Mouse (Mus musculus): Measurements from ENCODE around the gene Acbd6. TPM values are rescaled to one million over a fixed set of nuclear protein-coding genes. Genes with fewer than 3 reads are reported as not detected.

Acbd6 gene
- polyA plus RNA-seq, 1 experiment from 2014 or later, result 77.7 TPM

GRCm38 (mm10) chr1:155704182-155704581 lies 146.3 kb downstream of the Acbd6 start:
- H3K9ac ChIP-seq, result no peak overlapping the region
- no peak overlapping the region for H3K4me3 ChIP-seq
- H3K36me3 ChIP-seq, result no peaks in the 10 kb centered on the region
- no peak overlapping the region for H3K4me2 ChIP-seq
- 0 out of 2 replicates have a peak, but pooled peaks have one; percentile 21 for ATAC-seq (ENCODE audit: insufficient number of reproducible peaks, insufficient read depth, low FRiP score, low TSS enrichment, low read depth)
- H3K27ac ChIP-seq, result no peak overlapping the region
- WGBS, result 68% methylated on average over 5 of the region's 5 CpGs
- no peaks in the 10 kb centered on the region for H3K4me1 ChIP-seq
- H3K27me3 ChIP-seq, result no peaks in the 10 kb centered on the region
- H3K9me3 ChIP-seq, result no peaks in the 10 kb centered on the region

DNA sequence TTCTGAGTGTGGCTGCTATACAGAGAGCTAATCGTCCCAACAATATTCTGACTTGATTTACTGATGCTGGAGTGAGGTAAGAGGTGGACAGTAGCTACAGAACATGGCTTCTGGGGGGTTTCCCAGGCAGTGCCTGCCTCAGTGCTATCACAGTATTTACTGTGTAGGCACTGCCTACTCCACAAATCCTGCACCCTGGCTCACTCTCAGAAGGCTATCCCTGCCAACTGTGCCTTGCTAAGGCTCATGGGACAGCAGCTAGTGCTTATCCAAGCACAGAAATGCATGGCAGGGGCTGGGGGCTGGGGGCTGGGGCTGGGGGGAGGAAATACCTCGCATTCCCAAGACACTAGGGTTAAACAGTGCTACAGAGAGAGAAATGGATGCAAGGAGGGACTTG lies 155.4 kb downstream of the Acbd6 start:
- no peak overlapping the region for H3K9ac ChIP-seq
- no peaks in the 10 kb centered on the region for H3K36me3 ChIP-seq
- H3K4me3 ChIP-seq, result no peak overlapping the region
- no peaks in the 10 kb centered on the region for H3K4me1 ChIP-seq
- 52% methylated on average over 2 of the region's 2 CpGs for WGBS
- H3K9me3 ChIP-seq, result no peaks in the 10 kb centered on the region
- no peak overlapping the region for H3K4me2 ChIP-seq
- no peak for ATAC-seq (ENCODE audit: insufficient number of reproducible peaks, insufficient read depth, low FRiP score, low TSS enrichment, low read depth)
- peaks cover 21% of the 10 kb centered on the region for H3K27me3 ChIP-seq
- H3K27ac ChIP-seq, result no peak overlapping the region

- Histone ChIP-seq H3K9me3 (no peaks in the 10 kb centered on the region), H3K4me3 (no peak overlapping the region), H3K27ac (no peak overlapping the region), H3K4me1 (no peaks in the 10 kb centered on the region), H3K9ac (no peak overlapping the region), H3K27me3 (peaks cover 34% of the 10 kb centered on the region), H3K4me2 (no peak overlapping the region), H3K36me3 (no peaks in the 10 kb centered on the region)
- ATAC-seq (ENCODE audit: insufficient number of reproducible peaks, insufficient read depth, low FRiP score, low TSS enrichment, low read depth), result no peak
Observed at GRCm38 (mm10) chr1:155715366-155715765, 157.4 kb downstream of the Acbd6 start.

DNA sequence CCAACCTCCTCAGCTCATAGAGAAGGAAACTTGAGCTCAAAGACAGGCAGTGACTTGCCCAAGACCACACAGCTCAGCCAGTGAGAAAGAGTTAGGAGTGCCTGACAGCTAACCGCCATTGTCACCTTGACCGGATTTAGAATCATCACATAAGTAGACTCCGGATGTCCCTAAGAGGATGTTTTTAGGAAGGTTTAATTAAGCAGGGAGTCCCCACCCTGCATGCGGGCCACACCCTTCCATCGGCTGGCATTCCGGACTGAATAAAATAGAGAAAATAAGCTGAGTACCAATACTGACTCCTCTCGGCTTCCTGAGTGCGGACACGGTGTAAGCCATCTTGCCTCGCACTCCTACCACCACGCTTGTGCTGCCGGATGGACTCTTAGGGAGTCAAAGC lies 159.4 kb downstream of the Acbd6 start:
- no peak overlapping the region for H3K27ac ChIP-seq
- H3K4me3 ChIP-seq, result no peak overlapping the region
- H3K4me1 ChIP-seq, result no peaks in the 10 kb centered on the region
- no peak for ATAC-seq (ENCODE audit: insufficient number of reproducible peaks, insufficient read depth, low FRiP score, low TSS enrichment, low read depth)
- H3K4me2 ChIP-seq, result no peak overlapping the region
- no peaks in the 10 kb centered on the region for H3K9me3 ChIP-seq
- 93% methylated on average over 12 of the region's 12 CpGs for WGBS
- peaks cover 42% of the 10 kb centered on the region for H3K27me3 ChIP-seq
- no peak overlapping the region for H3K9ac ChIP-seq
- no peaks in the 10 kb centered on the region for H3K36me3 ChIP-seq

DNA sequence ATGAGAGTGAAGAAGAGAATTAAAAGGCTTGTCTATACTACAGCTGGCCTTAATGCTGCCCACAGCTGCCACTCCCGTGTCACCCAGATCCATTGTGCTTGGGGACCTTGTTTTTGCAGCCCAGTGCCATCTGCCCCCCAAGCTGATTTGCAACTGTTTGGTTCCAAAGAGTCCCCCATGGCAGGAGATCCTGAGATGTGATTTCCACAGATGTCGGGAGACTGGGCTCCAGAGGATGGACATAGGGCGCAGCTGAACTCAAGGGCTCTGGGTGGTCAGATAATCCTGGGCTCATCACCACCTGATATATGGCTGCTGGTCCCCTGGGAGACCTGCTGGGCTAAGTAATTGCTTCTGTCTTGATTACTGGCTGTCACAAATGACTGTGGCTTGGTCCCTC lies 160.9 kb downstream of the Acbd6 start:
- H3K9ac ChIP-seq, result no peak overlapping the region
- H3K9me3 ChIP-seq, result no peaks in the 10 kb centered on the region
- H3K27me3 ChIP-seq, result peaks cover 53% of the 10 kb centered on the region
- no peak overlapping the region for H3K27ac ChIP-seq
- H3K4me3 ChIP-seq, result no peak overlapping the region
- no peak overlapping the region for H3K4me2 ChIP-seq
- no peaks in the 10 kb centered on the region for H3K36me3 ChIP-seq
- 70% methylated on average over 3 of the region's 3 CpGs for WGBS
- H3K4me1 ChIP-seq, result no peaks in the 10 kb centered on the region
- ATAC-seq (ENCODE audit: insufficient number of reproducible peaks, insufficient read depth, low FRiP score, low TSS enrichment, low read depth), result no peak

DNA sequence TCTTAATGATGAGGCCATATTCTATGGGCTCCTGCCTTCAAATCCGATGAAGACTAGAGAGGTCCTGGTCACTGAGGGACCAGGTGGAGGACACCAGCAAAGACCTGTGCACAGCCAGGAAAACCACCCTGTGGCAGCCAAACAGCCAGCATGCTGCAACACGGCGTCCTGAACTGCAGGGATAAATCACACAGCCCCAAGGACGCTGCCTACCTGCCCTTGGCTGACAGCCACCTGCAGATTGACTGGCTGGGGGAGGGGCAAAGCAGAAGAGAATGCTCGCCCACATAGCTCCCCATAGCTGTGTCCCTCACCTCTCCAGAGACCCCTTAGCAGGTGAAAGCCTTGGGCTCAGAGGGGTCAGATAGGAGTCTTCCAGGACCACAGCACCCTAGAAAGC lies 162.1 kb downstream of the Acbd6 start:
- no peaks in the 10 kb centered on the region for H3K4me1 ChIP-seq
- no peak overlapping the region for H3K4me3 ChIP-seq
- no peaks in the 10 kb centered on the region for H3K36me3 ChIP-seq
- H3K4me2 ChIP-seq, result no peak overlapping the region
- 40% methylated on average over 5 of the region's 5 CpGs for WGBS
- ATAC-seq (ENCODE audit: insufficient number of reproducible peaks, insufficient read depth, low FRiP score, low TSS enrichment, low read depth), result no peak
- H3K27me3 ChIP-seq, result peaks cover 59% of the 10 kb centered on the region
- no peak overlapping the region for H3K9ac ChIP-seq
- H3K9me3 ChIP-seq, result no peaks in the 10 kb centered on the region
- H3K27ac ChIP-seq, result no peak overlapping the region

DNA sequence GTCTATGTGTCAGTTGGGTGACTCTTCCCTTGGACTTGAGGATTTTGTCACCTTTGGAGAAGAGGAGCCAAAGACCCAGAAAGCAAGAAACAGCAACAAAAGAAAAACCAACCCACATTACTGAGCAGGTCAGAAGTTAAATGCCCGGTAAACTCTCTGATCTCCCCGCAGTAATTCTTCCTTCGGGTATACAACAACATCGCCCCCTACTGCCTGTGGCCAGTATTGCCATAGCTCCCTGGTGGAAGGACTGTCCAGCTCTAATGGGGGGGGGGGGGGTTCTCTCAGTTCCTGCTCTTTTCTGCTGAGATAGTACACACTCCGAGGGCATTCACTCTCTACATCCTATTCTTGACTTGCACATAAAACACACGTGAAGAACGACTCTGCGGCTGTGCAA lies 163.5 kb downstream of the Acbd6 start:
- Histone ChIP-seq H3K4me3 (no peak overlapping the region), H3K27me3 (peaks cover 70% of the 10 kb centered on the region), H3K4me2 (no peak overlapping the region), H3K9me3 (no peaks in the 10 kb centered on the region), H3K9ac (no peak overlapping the region), H3K36me3 (no peaks in the 10 kb centered on the region), H3K27ac (no peak overlapping the region), H3K4me1 (no peaks in the 10 kb centered on the region)
- 41% methylated on average over 8 of the region's 8 CpGs for WGBS
- ATAC-seq (ENCODE audit: insufficient number of reproducible peaks, insufficient read depth, low FRiP score, low TSS enrichment, low read depth), result no peak

GRCm38 (mm10) chr1:155722185-155722584 lies 164.3 kb downstream of the Acbd6 start:
- no peaks in the 10 kb centered on the region for H3K4me1 ChIP-seq
- H3K27me3 ChIP-seq, result peaks cover 75% of the 10 kb centered on the region
- no peaks in the 10 kb centered on the region for H3K36me3 ChIP-seq
- H3K4me3 ChIP-seq, result peak overlapping the region; percentile 19; the same call in 1 of the 2 replicates
- H3K9me3 ChIP-seq, result no peaks in the 10 kb centered on the region
- under 1% methylated on average over 13 of the region's 13 CpGs for WGBS
- no peak overlapping the region for H3K27ac ChIP-seq
- no peak for ATAC-seq (ENCODE audit: insufficient number of reproducible peaks, insufficient read depth, low FRiP score, low TSS enrichment, low read depth)
- no peak overlapping the region for H3K9ac ChIP-seq
- H3K4me2 ChIP-seq, result peak overlapping the region; percentile 50

GRCm38 (mm10) chr1:155724301-155724700 lies 166.4 kb downstream of the Acbd6 start:
- 78% methylated on average over 3 of the region's 3 CpGs for WGBS
- no peaks in the 10 kb centered on the region for H3K36me3 ChIP-seq

DNA sequence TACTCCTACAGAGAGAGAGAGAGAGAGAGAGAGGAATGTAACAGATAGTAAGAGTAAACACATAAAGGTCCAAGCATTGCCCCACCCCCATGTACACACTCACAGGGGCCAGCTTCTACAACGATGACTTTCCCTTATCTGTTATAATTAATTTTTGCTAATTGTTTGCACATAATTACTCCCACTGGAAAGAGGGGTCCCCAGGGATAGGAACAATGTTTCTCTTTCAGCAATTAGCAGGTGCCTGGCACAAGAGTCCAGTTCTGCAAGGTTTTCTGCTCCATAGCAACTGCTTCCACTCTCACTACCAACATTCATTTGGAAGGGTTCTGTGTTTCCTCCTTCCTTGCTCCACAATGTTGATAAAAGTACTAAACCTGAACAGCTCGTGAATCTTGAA lies 168.0 kb downstream of the Acbd6 start:
- no peak for ATAC-seq (ENCODE audit: insufficient number of reproducible peaks, insufficient read depth, low FRiP score, low TSS enrichment, low read depth)
- no peaks in the 10 kb centered on the region for H3K36me3 ChIP-seq
- no peaks in the 10 kb centered on the region for H3K9me3 ChIP-seq
- H3K27ac ChIP-seq, result no peak overlapping the region
- H3K9ac ChIP-seq, result no peak overlapping the region
- H3K4me3 ChIP-seq, result no peak overlapping the region
- no peak overlapping the region for H3K4me2 ChIP-seq
- H3K27me3 ChIP-seq, result peaks cover 95% of the 10 kb centered on the region
- WGBS, result 69% methylated on average over 2 of the region's 2 CpGs
- H3K4me1 ChIP-seq, result no peaks in the 10 kb centered on the region

More at GRCm38 (mm10) chr1:155724301-155724700, 166.4 kb downstream of the Acbd6 start:
- Histone ChIP-seq H3K4me3 (no peak overlapping the region), H3K27me3 (peaks cover 88% of the 10 kb centered on the region), H3K9ac (no peak overlapping the region), H3K27ac (no peak overlapping the region), H3K4me2 (no peak overlapping the region), H3K4me1 (no peaks in the 10 kb centered on the region), H3K9me3 (no peaks in the 10 kb centered on the region)
- ATAC-seq (ENCODE audit: insufficient number of reproducible peaks, insufficient read depth, low FRiP score, low TSS enrichment, low read depth), result no peak

DNA sequence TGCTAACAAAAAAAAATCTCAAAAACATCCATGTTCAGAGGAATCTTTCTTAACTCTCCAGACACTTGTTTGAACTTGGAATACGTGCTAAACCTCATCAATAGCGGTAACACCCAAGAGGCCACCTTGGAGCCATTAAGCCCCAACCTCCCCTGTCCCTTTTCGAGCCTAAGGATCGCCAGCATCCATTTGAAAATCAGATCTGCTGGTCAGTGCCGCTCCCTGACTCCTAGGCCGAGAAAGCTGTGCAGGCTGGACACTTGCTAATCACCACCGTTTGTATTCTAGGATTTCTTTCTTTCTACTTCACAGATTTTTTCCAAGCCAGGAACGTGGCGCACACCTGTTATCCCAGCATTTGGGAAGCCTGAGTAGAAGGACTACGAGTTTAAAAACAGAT lies 169.9 kb downstream of the Acbd6 start:
- Histone ChIP-seq H3K4me3 (no peak overlapping the region), H3K27me3 (peaks cover 96% of the 10 kb centered on the region), H3K36me3 (no peaks in the 10 kb centered on the region), H3K4me2 (no peak overlapping the region), H3K9ac (no peak overlapping the region), H3K9me3 (no peaks in the 10 kb centered on the region), H3K4me1 (no peaks in the 10 kb centered on the region), H3K27ac (no peak overlapping the region)
- no peak for ATAC-seq (ENCODE audit: insufficient number of reproducible peaks, insufficient read depth, low FRiP score, low TSS enrichment, low read depth)
- WGBS, result 21% methylated on average over 10 of the region's 10 CpGs

DNA sequence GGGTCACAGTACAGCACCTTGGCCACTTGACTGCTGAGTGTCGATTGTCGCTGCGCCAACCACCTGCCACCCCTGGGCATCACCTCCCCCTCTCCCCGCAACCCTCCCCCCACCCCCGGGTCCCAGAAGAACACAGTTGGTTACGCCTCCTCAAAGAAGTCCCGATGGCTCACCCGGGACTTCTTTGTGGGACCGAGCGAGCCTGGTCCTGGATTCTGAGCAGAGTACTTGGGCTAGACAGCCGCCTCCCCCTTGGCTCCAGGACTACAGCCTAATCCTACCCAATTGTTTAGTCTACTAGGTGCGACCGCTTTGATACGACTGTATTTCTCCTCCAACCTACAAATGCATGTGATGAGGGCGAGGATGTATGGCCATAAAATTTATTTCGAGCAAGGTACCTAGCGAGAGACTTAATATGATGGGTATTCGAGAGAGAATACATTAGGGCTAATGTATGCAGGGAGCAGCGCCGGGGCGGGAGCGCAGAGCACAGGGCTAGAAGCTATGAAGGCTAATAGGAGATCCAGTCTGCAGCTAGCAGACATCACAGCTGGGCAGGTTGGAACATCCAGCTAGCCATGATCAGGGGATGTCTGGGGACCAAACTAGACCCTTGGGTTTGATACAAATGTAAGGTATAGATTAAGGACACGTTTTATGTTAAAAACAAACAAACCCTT lies 171.3 kb downstream of the Acbd6 start:
- peaks cover 96% of the 10 kb centered on the region for H3K27me3 ChIP-seq
- no peaks in the 10 kb centered on the region for H3K4me1 ChIP-seq
- H3K9ac ChIP-seq, result no peak overlapping the region
- no peak overlapping the region for H3K4me3 ChIP-seq
- H3K9me3 ChIP-seq, result no peaks in the 10 kb centered on the region
- WGBS, result 2% methylated on average over 23 of the region's 23 CpGs
- ATAC-seq (ENCODE audit: insufficient number of reproducible peaks, insufficient read depth, low FRiP score, low TSS enrichment, low read depth), result no peak
- no peak overlapping the region for H3K27ac ChIP-seq
- H3K4me2 ChIP-seq, result no peak overlapping the region
- H3K36me3 ChIP-seq, result no peaks in the 10 kb centered on the region

Measured in embryonic facial prominence, embryonic 13.5 days (tissue).